8 mouse cellular contexts compared by ENCODE assay signal in the genomic region with DNA sequence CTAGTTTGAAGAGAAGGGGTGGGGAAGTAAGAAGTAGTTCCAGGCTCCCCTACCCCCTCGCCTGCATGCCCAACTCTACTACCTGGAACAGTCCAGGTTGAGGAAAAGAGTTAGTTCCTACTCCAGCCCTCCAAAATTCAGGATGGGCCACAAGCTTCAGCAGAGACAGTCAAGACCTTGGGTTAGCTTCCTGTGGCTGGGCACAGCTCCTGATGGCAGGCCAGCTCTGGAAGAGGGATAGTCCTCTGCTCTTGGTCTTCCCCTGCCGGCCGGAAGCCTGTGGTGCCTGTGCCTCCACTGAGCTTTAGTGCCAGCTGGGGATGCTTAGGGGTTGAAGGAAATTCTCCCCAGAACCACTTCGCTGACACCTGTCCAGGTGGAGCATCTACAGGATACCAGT. TPM values are rescaled to one million over a fixed set of nuclear protein-coding genes. Genes with fewer than 3 reads are reported as not detected.
DNase-seq lines count a peak whose midpoint lies in the region; ATAC-seq and TF ChIP-seq lines count a peak whose summit lies in the region.

No protein-coding gene starts in this region.

- no peak for DNase-seq in kidney, postnatal 0 days (ENCODE audit: low spot score)
- no peak for DNase-seq in kidney, adult 8-10 months
- no peak for DNase-seq in ovary, postnatal 36 days (ENCODE audit: low spot score)
- no peak for DNase-seq in cerebellum, postnatal 10 days

- H3K36me3 ChIP-seq in kidney, postnatal 0 days (ENCODE audit: insufficient read depth, low read length): no peaks in the 10 kb centered on the region
- no peaks in the 10 kb centered on the region for H3K36me3 ChIP-seq in forebrain, embryonic 12.5 days (replicated peaks)
- no peaks in the 10 kb centered on the region for H3K36me3 ChIP-seq in intestine, postnatal 0 days (ENCODE audit: control insufficient read depth, insufficient read depth)
- no peaks in the 10 kb centered on the region for H3K36me3 ChIP-seq in myocyte (ENCODE audit: control insufficient read depth, insufficient read depth)

- no peak for TF ChIP-seq POLR2A in myocyte (IDR thresholded peaks at IDR 0.05; ENCODE audit: insufficient read length, low read depth)

- no peaks in the 10 kb centered on the region for H3K4me1 ChIP-seq in kidney, postnatal 0 days (replicated peaks; ENCODE audit: insufficient read depth, low read length)
- H3K4me1 ChIP-seq in forebrain, embryonic 12.5 days: peaks cover 6% of the 10 kb centered on the region; the same call in 1 of the 2 replicates
- no peaks in the 10 kb centered on the region; the same call in 1 of the 2 replicates for H3K4me1 ChIP-seq in intestine, postnatal 0 days (replicated peaks; ENCODE audit: control insufficient read depth, insufficient read depth, low read length)

- H3ac ChIP-seq in myocyte (ENCODE audit: control insufficient read depth, insufficient read length): no peak overlapping the region

- ATAC-seq in kidney, postnatal 0 days (replicated peaks; ENCODE audit: low FRiP score, low read depth): peak; percentile 35; the same call in 1 of the 2 replicates
- no peak for ATAC-seq in forebrain, embryonic 12.5 days (ENCODE audit: low FRiP score)
- 0 out of 2 replicates have a peak, but pooled peaks have one; percentile 4 for ATAC-seq in intestine, postnatal 0 days
- ATAC-seq in monocyte, adult 5-6 weeks (replicated peaks; ENCODE audit: insufficient number of reproducible peaks, low FRiP score, low TSS enrichment, poor library complexity, severe bottlenecking): no peak

- H3K27ac ChIP-seq in kidney, postnatal 0 days: no peak overlapping the region
- H3K27ac ChIP-seq in forebrain, embryonic 12.5 days: no peak overlapping the region
- H3K27ac ChIP-seq in intestine, postnatal 0 days (ENCODE audit: low read depth, low read length): no peak overlapping the region

- H3K79me2 ChIP-seq in myocyte (ENCODE audit: control insufficient read depth, insufficient read depth): no peaks in the 10 kb centered on the region

- no peaks in the 10 kb centered on the region for H3K27me3 ChIP-seq in kidney, postnatal 0 days (ENCODE audit: insufficient read depth, low read length)
- peaks cover 35% of the 10 kb centered on the region for H3K27me3 ChIP-seq in forebrain, embryonic 12.5 days
- H3K27me3 ChIP-seq in intestine, postnatal 0 days (replicated peaks; ENCODE audit: control insufficient read depth, insufficient read depth, low read length): no peaks in the 10 kb centered on the region
- peaks cover 14% of the 10 kb centered on the region for H3K27me3 ChIP-seq in myocyte (ENCODE audit: control insufficient read depth, insufficient read depth, insufficient read length)

- no peaks in the 10 kb centered on the region for H3K9me3 ChIP-seq in kidney, postnatal 0 days (replicated peaks; ENCODE audit: low read length)
- no peaks in the 10 kb centered on the region for H3K9me3 ChIP-seq in forebrain, embryonic 12.5 days
- H3K9me3 ChIP-seq in intestine, postnatal 0 days (ENCODE audit: control insufficient read depth): no peaks in the 10 kb centered on the region

- peak overlapping the region; percentile 66 for H3K4me2 ChIP-seq in kidney, postnatal 0 days (ENCODE audit: low read length)
- H3K4me2 ChIP-seq in forebrain, embryonic 12.5 days: peak overlapping the region; percentile 49
- H3K4me2 ChIP-seq in intestine, postnatal 0 days (replicated peaks; ENCODE audit: low read depth): peak overlapping the region; percentile 77
- H3K4me2 ChIP-seq in myocyte (ENCODE audit: low read depth): peak overlapping the region; percentile 73

- 32% methylated on average over 4 of the region's 4 CpGs for WGBS in kidney, postnatal 0 days
- 33% methylated on average over 4 of the region's 4 CpGs for WGBS in forebrain, embryonic 12.5 days
- 36% methylated on average over 4 of the region's 4 CpGs for WGBS in intestine, postnatal 0 days

- 0 out of 2 replicates have a peak, but pooled peaks have one; percentile 16 for TF ChIP-seq CTCF in kidney, postnatal 0 days (IDR thresholded peaks at IDR 0.05; ENCODE audit: low read depth)
- TF ChIP-seq CTCF in intestine, postnatal 0 days (IDR thresholded peaks at IDR 0.05; ENCODE audit: low read depth): peak; percentile 39; the same call in 1 of the 2 replicates

- peak overlapping the region; percentile 33 for H3K4me3 ChIP-seq in kidney, postnatal 0 days (replicated peaks; ENCODE audit: low read depth, low read length)
- 0 out of 2 replicates have a peak overlapping the region, but pooled peaks have one; percentile 20 for H3K4me3 ChIP-seq in forebrain, embryonic 12.5 days (replicated peaks)
- H3K4me3 ChIP-seq in intestine, postnatal 0 days (ENCODE audit: low read depth, low read length): peak overlapping the region; percentile 33
- peak overlapping the region; percentile 23 for H3K4me3 ChIP-seq in myocyte

- H3K9ac ChIP-seq in kidney, postnatal 0 days (ENCODE audit: low read depth, low read length): no peak overlapping the region
- no peak overlapping the region for H3K9ac ChIP-seq in forebrain, embryonic 12.5 days
- H3K9ac ChIP-seq in intestine, postnatal 0 days (ENCODE audit: low read depth, low read length): no peak overlapping the region

TF ChIP-seq in myocyte, 11 proteins besides CTCF, POLR2A, EP300 and RAD21:
- no peak for TF ChIP-seq POLR2AphosphoS2 (IDR thresholded peaks at IDR 0.05; ENCODE audit: insufficient read length, low read depth)
- TF ChIP-seq TCF12 (IDR thresholded peaks at IDR 0.05; ENCODE audit: insufficient read depth, poor library complexity, severe bottlenecking): no peak
- TF ChIP-seq MAX (IDR thresholded peaks at IDR 0.05; ENCODE audit: low read depth): no peak
- TF ChIP-seq CEBPB (IDR thresholded peaks at IDR 0.05; ENCODE audit: insufficient read depth, poor library complexity, severe bottlenecking): no peak
- no peak for TF ChIP-seq MYOD1 (IDR thresholded peaks at IDR 0.05; ENCODE audit: control insufficient read depth in 1 of 3, insufficient read length in 2 of 3, low read depth in 2 of 3)
- no peak for TF ChIP-seq MYOG (IDR thresholded peaks at IDR 0.05; ENCODE audit: control insufficient read depth in 1 of 3, insufficient read depth in 1 of 3, insufficient read length in 2 of 3, low read depth in 2 of 3)
- TF ChIP-seq REST (IDR thresholded peaks at IDR 0.05; ENCODE audit: insufficient read depth, insufficient read length): no peak
- TF ChIP-seq TCF3 (IDR thresholded peaks at IDR 0.05; ENCODE audit: insufficient read length, low read depth): no peak
- no peak for TF ChIP-seq USF1 (IDR thresholded peaks at IDR 0.05; ENCODE audit: low read depth)
- no peak for TF ChIP-seq SRF (IDR thresholded peaks at IDR 0.05; ENCODE audit: control insufficient read depth, insufficient read length, low read depth)
- no peak for TF ChIP-seq E2F4 (IDR thresholded peaks at IDR 0.05; ENCODE audit: insufficient read depth)

RNA-seq across cellular contexts. Expression of a gene that starts 0.3 kb away (rescaled TPM):
- polyA plus RNA-seq in kidney, postnatal 0 days (2015; fragmentation: Nextera tagmentation; extraction: Ambion mirVana): 1.6 and 1.8 TPM in 2 replicates
- 0.13 TPM in 2 replicates for polyA plus RNA-seq in forebrain, embryonic 12.5 days (2016; fragmentation: Nextera tagmentation; extraction: Ambion mirVana)
- 2.8 and 3.3 TPM in 2 replicates for polyA plus RNA-seq in intestine, postnatal 0 days (2015; fragmentation: Nextera tagmentation; extraction: Ambion mirVana)
- 2.4 TPM for polyA plus RNA-seq in myocyte (2012; fragmentation: generic; extraction: Trizol)
- 0.11 to 0.19 TPM in 2 of 3 replicates, not detected in the other for total RNA-seq in monocyte, adult 5-6 weeks (2017)

RNA-seq across cellular contexts. Expression of a gene that starts 9.1 kb away (rescaled TPM):
- polyA plus RNA-seq in kidney, postnatal 0 days (2015; fragmentation: Nextera tagmentation; extraction: Ambion mirVana): 2.8 and 3.0 TPM in 2 replicates
- polyA plus RNA-seq in forebrain, embryonic 12.5 days (2016; fragmentation: Nextera tagmentation; extraction: Ambion mirVana): 39.9 and 45.0 TPM in 2 replicates
- polyA plus RNA-seq in intestine, postnatal 0 days (2015; fragmentation: Nextera tagmentation; extraction: Ambion mirVana): 0.99 and 1.1 TPM in 2 replicates
- 0.19 TPM for polyA plus RNA-seq in myocyte (2012; fragmentation: generic; extraction: Trizol)
- total RNA-seq in monocyte, adult 5-6 weeks (2017): 0.19 TPM in 1 of 3 replicates, not detected in the others

RNA-seq across cellular contexts. Expression of a gene that starts 12.2 kb away (rescaled TPM):
- 28.0 and 30.1 TPM in 2 replicates for polyA plus RNA-seq in kidney, postnatal 0 days (2015; fragmentation: Nextera tagmentation; extraction: Ambion mirVana)
- 36.8 TPM in 2 replicates for polyA plus RNA-seq in forebrain, embryonic 12.5 days (2016; fragmentation: Nextera tagmentation; extraction: Ambion mirVana)
- polyA plus RNA-seq in intestine, postnatal 0 days (2015; fragmentation: Nextera tagmentation; extraction: Ambion mirVana): 14.3 and 16.6 TPM in 2 replicates
- 35.0 TPM for polyA plus RNA-seq in myocyte (2012; fragmentation: generic; extraction: Trizol)
- 42.6 to 60.0 TPM (median 43.3 TPM) in 3 replicates for total RNA-seq in monocyte, adult 5-6 weeks (2017)

RNA-seq across cellular contexts. Expression of a gene that starts 12.3 kb away (rescaled TPM):
- 0.97 and 1.2 TPM in 2 replicates for polyA plus RNA-seq in kidney, postnatal 0 days (2015; fragmentation: Nextera tagmentation; extraction: Ambion mirVana)
- 1.3 and 1.8 TPM in 2 replicates for polyA plus RNA-seq in forebrain, embryonic 12.5 days (2016; fragmentation: Nextera tagmentation; extraction: Ambion mirVana)
- polyA plus RNA-seq in intestine, postnatal 0 days (2015; fragmentation: Nextera tagmentation; extraction: Ambion mirVana): 0.20 and 0.74 TPM in 2 replicates
- 0.36 TPM for polyA plus RNA-seq in myocyte (2012; fragmentation: generic; extraction: Trizol)
- not detected in 3 replicates for total RNA-seq in monocyte, adult 5-6 weeks (2017)

RNA-seq across cellular contexts. Expression of a gene that starts 21.7 kb away (rescaled TPM):
- polyA plus RNA-seq in kidney, postnatal 0 days (2015; fragmentation: Nextera tagmentation; extraction: Ambion mirVana): 2.3 and 2.9 TPM in 2 replicates
- 3.7 and 4.5 TPM in 2 replicates for polyA plus RNA-seq in forebrain, embryonic 12.5 days (2016; fragmentation: Nextera tagmentation; extraction: Ambion mirVana)
- 0.87 and 2.1 TPM in 2 replicates for polyA plus RNA-seq in intestine, postnatal 0 days (2015; fragmentation: Nextera tagmentation; extraction: Ambion mirVana)
- 1.4 TPM for polyA plus RNA-seq in myocyte (2012; fragmentation: generic; extraction: Trizol)
- total RNA-seq in monocyte, adult 5-6 weeks (2017): 0.95 to 1.8 TPM (median 0.97 TPM) in 3 replicates

Comparison
In these comparisons a context has a peak if more than half of its experiments do, and no peak if none do; other contexts are left out.
1. ATAC-seq: peak in kidney, postnatal 0 days (single experiment) and intestine, postnatal 0 days (single experiment); none in forebrain, embryonic 12.5 days (single experiment) and monocyte, adult 5-6 weeks (single experiment).
2. RNA of a gene that starts 9.1 kb away (polyA plus RNA-seq): 39.9 to 45.0 TPM in forebrain, embryonic 12.5 days; 2.8 to 3.0 TPM in kidney, postnatal 0 days, 0.99 to 1.1 TPM in intestine, postnatal 0 days and 0.19 TPM in myocyte (single experiment); every median in the first group is over 10 times any median in the second.
3. Peak in every context shown above with its lines, with median percentiles within 50 percentile points of each other: H3K4me2 ChIP-seq and H3K4me3 ChIP-seq.